Mouse (Mus musculus) megakaryocyte, embryonic 14.5 days (primary cell): ENCODE results near the gene Runx3. TPM values are rescaled to one million over a fixed set of nuclear protein-coding genes. Genes with fewer than 3 reads are reported as not detected.

Experiments
- H3K27me3 ChIP-seq: replicated peaks from 2 replicates; pipeline ENCODE3; 2012; ENCODE audit warnings: inconsistent platforms
- H3K36me3 ChIP-seq: replicated peaks from 2 replicates; pipeline ENCODE3; 2012; ENCODE audit warnings: low read length, inconsistent platforms, mixed read lengths
- H3K4me1 ChIP-seq: 2 replicates; pipeline ENCODE4 v1.6.1; 2012; ENCODE audit warnings: inconsistent platforms
- H3K4me3 ChIP-seq: replicated peaks from 2 replicates; pipeline ENCODE3; 2012; ENCODE audit warnings: moderate library complexity, mild to moderate bottlenecking, inconsistent platforms
- H3K9me3 ChIP-seq: 2 replicates; pipeline ENCODE4 v1.6.1; 2012; ENCODE audit warnings: inconsistent platforms
- FLI1 ChIP-seq: IDR thresholded peaks from 2 replicates; pipeline ENCODE4 v1.6.1; 2012; ENCODE audit warnings: low read length, inconsistent platforms, mixed read lengths
- GATA1 ChIP-seq: IDR thresholded peaks from 3 replicates; pipeline ENCODE4 v1.6.1; 2012; ENCODE audit warnings: mixed read lengths, low read length, inconsistent platforms, borderline replicate concordance
- polyA plus RNA-seq: library from polyadenylated mRNA; stranded (reverse); fragments of >175 nt; gene quantifications from 2 replicates; pipeline ENCODE4 v1.2.3, GENCODE M21; 2012; ENCODE audit warnings: low replicate concordance; ENCODE audit not compliant: insufficient read depth

Gene Runx3
- polyA plus RNA-seq, 1 experiment: 128 TPM

DNA sequence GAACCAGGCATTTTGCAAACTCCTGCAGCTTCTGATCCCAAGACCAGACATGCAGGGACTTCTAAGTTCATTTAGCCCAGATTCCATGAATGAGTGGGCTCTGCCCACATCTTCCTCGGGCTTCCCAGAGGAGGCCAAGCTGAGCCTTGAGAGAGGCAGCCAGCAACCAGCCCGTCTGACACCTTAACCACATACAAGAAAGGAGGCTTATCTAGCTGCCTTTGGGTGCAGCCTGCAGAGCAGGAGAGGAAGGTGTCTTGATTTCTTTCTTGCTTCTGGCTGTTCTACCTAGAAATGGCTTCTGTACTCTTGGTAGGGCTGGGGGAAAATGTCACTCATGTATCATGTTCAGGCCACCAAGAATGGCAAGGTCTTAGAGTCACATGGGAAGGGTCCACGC, 11.8 kb upstream of the Runx3 start:
- peaks cover 9% of the 10 kb centered on the region; the same call in 1 of the 2 replicates for H3K9me3 ChIP-seq
- H3K36me3 ChIP-seq: no peaks in the 10 kb centered on the region
- peaks cover 35% of the 10 kb centered on the region for H3K27me3 ChIP-seq
- H3K4me1 ChIP-seq: peaks cover 81% of the 10 kb centered on the region
- no peak for TF ChIP-seq FLI1
- TF ChIP-seq GATA1: no peak
- H3K4me3 ChIP-seq: peak overlapping the region; percentile 62

DNA sequence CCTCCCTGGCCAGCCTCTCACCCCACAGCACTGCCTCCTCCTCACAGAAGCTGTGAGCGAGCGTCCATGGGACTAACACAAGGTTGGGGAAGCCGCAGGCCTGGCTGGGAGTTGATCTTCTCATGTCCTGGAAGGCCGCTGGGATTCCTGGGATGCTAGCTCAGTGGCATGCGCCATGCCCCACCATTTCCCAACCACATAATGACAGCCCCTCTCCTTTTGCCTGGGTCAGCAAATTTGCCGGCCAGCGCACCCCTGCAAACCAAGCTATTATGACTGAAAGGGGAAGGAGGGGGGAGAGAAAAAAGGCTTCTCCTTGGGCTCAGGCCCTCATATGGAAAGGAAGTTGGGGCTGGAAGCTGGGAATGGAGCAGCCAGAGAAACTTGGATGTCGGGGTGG, 6.8 kb upstream of the Runx3 start:
- TF ChIP-seq GATA1 (no peak), FLI1 (no peak)
- peaks cover 80% of the 10 kb centered on the region for H3K4me1 ChIP-seq
- peaks cover 19% of the 10 kb centered on the region for H3K27me3 ChIP-seq
- H3K36me3 ChIP-seq: peaks cover 10% of the 10 kb centered on the region
- peaks cover 9% of the 10 kb centered on the region for H3K9me3 ChIP-seq
- H3K4me3 ChIP-seq: no peak overlapping the region

DNA sequence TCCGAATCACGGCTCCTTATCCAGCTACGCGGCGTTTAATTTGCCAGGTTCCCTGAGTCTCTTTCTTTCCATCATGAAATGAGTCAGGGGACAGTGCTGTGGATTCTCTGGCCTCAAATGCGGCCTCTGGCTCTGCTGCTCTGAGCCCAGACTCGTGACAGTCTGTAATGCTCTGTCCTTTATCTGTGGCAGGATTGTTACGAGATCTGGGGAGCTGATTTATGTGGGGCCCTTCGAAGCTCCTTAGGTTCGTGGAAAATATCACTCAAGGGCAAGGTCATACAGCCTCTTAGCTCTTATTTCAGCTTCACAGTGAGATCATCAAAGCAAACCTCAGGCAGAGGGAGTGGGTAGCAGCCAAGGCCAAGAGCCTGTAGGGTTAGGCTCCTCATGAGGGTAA, 6.2 kb upstream of the Runx3 start:
- Histone ChIP-seq H3K4me3 (no peak overlapping the region), H3K4me1 (peaks cover 80% of the 10 kb centered on the region), H3K36me3 (peaks cover 12% of the 10 kb centered on the region), H3K9me3 (peaks cover 9% of the 10 kb centered on the region), H3K27me3 (peaks cover 16% of the 10 kb centered on the region)
- TF ChIP-seq FLI1 (no peak), GATA1 (no peak)

DNA sequence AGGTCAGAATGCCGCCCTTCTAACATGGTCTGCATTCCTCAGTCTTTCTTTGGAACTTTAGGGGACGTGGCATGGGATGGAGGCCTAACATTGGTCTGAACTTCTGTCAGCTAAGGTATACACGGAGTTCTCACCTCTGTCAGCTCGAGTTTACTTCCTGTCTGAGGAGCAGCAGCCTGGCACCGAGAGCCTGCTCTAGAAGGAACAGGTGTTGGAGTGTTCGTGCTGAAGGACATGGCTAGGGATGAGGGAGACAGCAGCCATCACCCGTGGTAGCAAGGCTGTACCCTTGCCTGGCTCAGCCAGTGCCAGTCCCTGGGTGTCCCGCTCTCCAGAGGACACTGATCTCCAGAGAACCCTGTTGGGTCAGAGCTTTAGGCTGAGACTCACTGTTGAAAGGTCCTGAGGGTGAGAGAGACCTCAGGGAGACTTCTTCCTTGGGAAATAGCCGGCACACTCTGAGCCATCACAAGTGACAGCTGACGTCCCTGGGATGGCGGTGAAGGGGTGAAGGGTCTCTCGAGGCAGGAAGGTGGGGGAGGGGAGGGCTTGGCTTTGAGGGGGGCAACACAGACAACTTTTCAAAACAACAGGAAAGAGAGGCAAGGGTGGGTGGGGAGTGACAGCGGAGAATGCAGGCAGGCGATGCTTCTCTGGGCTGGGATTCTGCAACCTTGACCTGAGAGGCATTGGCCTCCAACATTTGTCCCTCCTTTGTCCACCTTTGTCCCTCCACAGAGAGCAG, 4.9 kb upstream of the Runx3 start:
- TF ChIP-seq FLI1 (no peak), GATA1 (no peak)
- Histone ChIP-seq H3K4me1 (peaks cover 82% of the 10 kb centered on the region), H3K4me3 (no peak overlapping the region), H3K36me3 (peaks cover 12% of the 10 kb centered on the region), H3K27me3 (peaks cover 11% of the 10 kb centered on the region), H3K9me3 (peaks cover 9% of the 10 kb centered on the region)

DNA sequence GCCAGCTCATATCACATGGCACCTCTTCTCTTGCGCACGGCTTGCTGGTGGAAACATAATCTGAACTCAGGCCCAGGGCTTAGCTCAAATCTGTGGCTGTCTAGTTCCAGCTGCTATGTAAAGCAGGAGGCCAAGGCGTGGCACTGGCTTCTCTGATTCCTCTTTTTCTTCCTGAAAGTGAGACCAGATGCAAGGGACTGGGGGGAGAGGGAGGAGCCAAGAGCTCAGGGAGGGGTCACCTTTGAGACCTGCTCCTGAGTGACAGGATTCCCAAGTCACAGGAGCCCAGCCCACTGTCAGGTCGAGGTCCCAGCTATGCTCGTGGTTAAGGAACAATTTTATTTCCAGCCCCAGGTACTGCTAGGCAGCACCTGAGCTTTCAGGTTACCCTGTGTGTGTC, 4.1 kb upstream of the Runx3 start:
- H3K4me3 ChIP-seq: no peak overlapping the region
- TF ChIP-seq FLI1: no peak
- peaks cover 9% of the 10 kb centered on the region for H3K9me3 ChIP-seq

DNA sequence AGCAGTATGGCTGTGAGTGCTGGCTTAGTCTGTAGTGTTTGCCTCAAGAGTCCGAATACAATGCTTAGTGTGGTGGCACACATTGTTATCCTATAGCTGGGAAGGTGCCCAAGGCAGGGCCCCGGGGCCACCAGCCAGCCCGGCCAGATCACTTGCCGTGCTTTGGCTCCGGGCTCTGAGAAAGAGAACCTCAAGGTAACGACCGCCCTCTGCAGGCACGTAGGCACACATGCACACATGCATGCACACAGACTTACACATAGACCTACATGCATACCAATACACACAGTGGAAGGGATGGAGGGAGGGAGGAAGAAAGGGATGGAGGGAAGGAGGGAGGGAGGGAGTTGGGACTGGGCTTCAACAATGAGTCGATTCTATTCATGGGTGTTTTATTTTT, 2.6 kb upstream of the Runx3 start:
- TF ChIP-seq FLI1: no peak
- TF ChIP-seq GATA1: no peak
- Histone ChIP-seq H3K9me3 (no peaks in the 10 kb centered on the region; the same call in 1 of the 2 replicates), H3K4me3 (peak overlapping the region; percentile 59), H3K4me1 (peaks cover 91% of the 10 kb centered on the region), H3K27me3 (no peaks in the 10 kb centered on the region), H3K36me3 (peaks cover 14% of the 10 kb centered on the region)

More for the DNA sequence above, 4.1 kb upstream of the Runx3 start:
- peaks cover 82% of the 10 kb centered on the region for H3K4me1 ChIP-seq
- peaks cover 4% of the 10 kb centered on the region for H3K27me3 ChIP-seq
- peaks cover 12% of the 10 kb centered on the region for H3K36me3 ChIP-seq

- peaks cover 93% of the 10 kb centered on the region for H3K4me1 ChIP-seq
- H3K36me3 ChIP-seq: peaks cover 26% of the 10 kb centered on the region
- H3K4me3 ChIP-seq: peak overlapping the region; percentile 93
- H3K27me3 ChIP-seq: no peaks in the 10 kb centered on the region
- H3K9me3 ChIP-seq: no peaks in the 10 kb centered on the region; the same call in 1 of the 2 replicates
- TF ChIP-seq GATA1: no peak
- no peak for TF ChIP-seq FLI1
Observed at GRCm38 (mm10) chr4:135118855-135119474, 1.5 kb upstream of the Runx3 start.

- peaks cover 97% of the 10 kb centered on the region for H3K4me1 ChIP-seq
- H3K36me3 ChIP-seq: peaks cover 50% of the 10 kb centered on the region
- TF ChIP-seq GATA1 (no peak), FLI1 (no peak)
- H3K27me3 ChIP-seq: no peaks in the 10 kb centered on the region
- peak overlapping the region; percentile 93 for H3K4me3 ChIP-seq
- no peaks in the 10 kb centered on the region for H3K9me3 ChIP-seq
Observed at GRCm38 (mm10) chr4:135123721-135124120, 3.3 kb downstream of the Runx3 start.

DNA sequence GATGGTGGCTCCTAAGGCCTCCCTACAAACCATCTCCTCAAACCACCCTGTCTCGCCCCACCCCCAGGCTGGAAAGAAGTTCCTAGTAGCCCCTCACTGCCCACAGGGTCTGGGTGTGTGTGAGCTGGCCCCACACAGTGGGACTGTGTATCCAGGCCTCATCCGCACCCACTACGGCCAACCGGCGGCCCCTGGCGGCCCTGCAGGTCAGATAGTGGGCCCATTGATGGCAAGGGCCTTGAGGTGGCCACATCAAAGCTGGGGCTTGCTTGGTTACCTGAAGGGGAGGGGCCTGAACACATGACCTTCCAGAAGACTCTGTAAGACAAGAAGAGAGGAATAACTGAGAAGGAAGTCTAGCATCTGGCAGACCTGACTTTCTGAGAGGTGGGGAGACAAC, 4.3 kb downstream of the Runx3 start:
- Histone ChIP-seq H3K4me1 (peaks cover 97% of the 10 kb centered on the region), H3K4me3 (peak overlapping the region; percentile 93), H3K27me3 (no peaks in the 10 kb centered on the region), H3K36me3 (peaks cover 56% of the 10 kb centered on the region), H3K9me3 (no peaks in the 10 kb centered on the region)
- TF ChIP-seq FLI1 (no peak), GATA1 (no peak)

- Histone ChIP-seq H3K4me1 (peaks cover 97% of the 10 kb centered on the region), H3K9me3 (no peaks in the 10 kb centered on the region), H3K36me3 (peaks cover 61% of the 10 kb centered on the region), H3K27me3 (no peaks in the 10 kb centered on the region), H3K4me3 (peak overlapping the region; percentile 93)
- no peak for TF ChIP-seq GATA1
- TF ChIP-seq FLI1: no peak
Observed at GRCm38 (mm10) chr4:135125152-135125551, 4.7 kb downstream of the Runx3 start.
